ENCODE assay signal across 13 mouse cellular contexts in genomic region chr1:180356857-180357256, GRCm38 (mm10). TPM values are rescaled to one million over a fixed set of nuclear protein-coding genes. Genes with fewer than 3 reads are reported as not detected.
A peak's percentile ranks its signal among the peaks of the same experiment; 100 is the strongest.
DNase-seq lines count a peak whose midpoint lies in the region; ATAC-seq and TF ChIP-seq lines count a peak whose summit lies in the region.
"Had no signal": no experiment of that assay in that cellular context is flagged by ENCODE, and none has a peak within 500 bp of the region (broad histone marks: within the 10 kb centered on the region; RNA-seq: fewer than 3 reads in every experiment).

No protein-coding gene starts in this region.

- no peak overlapping the region for H3K4me2 ChIP-seq in heart, embryonic 13.5 days
- H3K4me2 ChIP-seq in liver, embryonic 13.5 days: no peak overlapping the region

- no peak for ATAC-seq in heart, embryonic 13.5 days (ENCODE audit: extremely low read depth, insufficient number of reproducible peaks, low FRiP score, low TSS enrichment)
- 0 out of 2 replicates have a peak, but pooled peaks have one; percentile 38 for ATAC-seq in liver, embryonic 13.5 days (ENCODE audit: low read depth)

- H3K9me3 ChIP-seq in heart, embryonic 13.5 days: no peaks in the 10 kb centered on the region
- no peaks in the 10 kb centered on the region for H3K9me3 ChIP-seq in liver, embryonic 13.5 days (replicated peaks)
- H3K9me3 ChIP-seq: forebrain, embryonic 10.5 days had no signal

- TF ChIP-seq CTCF in bone marrow, adult 2 months (IDR thresholded peaks at IDR 0.05; ENCODE audit: control insufficient read depth, insufficient read depth, low read length): no peak

- peaks cover 3% of the 10 kb centered on the region; the same call in 1 of the 2 replicates for H3K36me3 ChIP-seq in heart, embryonic 13.5 days
- no peaks in the 10 kb centered on the region for H3K36me3 ChIP-seq in liver, embryonic 13.5 days
- H3K36me3 ChIP-seq: forebrain, embryonic 10.5 days had no signal

- 66% methylated on average over 6 of the region's 6 CpGs for WGBS in heart, embryonic 13.5 days
- 50% methylated on average over 6 of the region's 6 CpGs for WGBS in bone marrow, adult 2 months
- WGBS in liver, embryonic 13.5 days (ENCODE audit: insufficient replicate concordance): 35% methylated on average over 6 of the region's 6 CpGs

- peaks cover 6% of the 10 kb centered on the region; the same call in 1 of the 2 replicates for H3K27me3 ChIP-seq in heart, embryonic 13.5 days (replicated peaks)
- no peaks in the 10 kb centered on the region for H3K27me3 ChIP-seq in liver, embryonic 13.5 days

- 0 out of 2 replicates have a peak overlapping the region, but pooled peaks have one; percentile 62 for H3K27ac ChIP-seq in heart, embryonic 13.5 days (replicated peaks)
- peak overlapping the region; percentile 42 for H3K27ac ChIP-seq in bone marrow, adult 2 months (ENCODE audit: control insufficient read depth, insufficient read depth, low read depth, low read length, poor library complexity)
- H3K27ac ChIP-seq in liver, embryonic 13.5 days: peak overlapping the region; percentile 55
- H3K27ac ChIP-seq: liver, embryonic 14.5 days had no signal

- H3K4me1 ChIP-seq in heart, embryonic 13.5 days: peaks cover 73% of the 10 kb centered on the region
- H3K4me1 ChIP-seq in bone marrow, adult 2 months (ENCODE audit: control insufficient read depth, insufficient read depth, low read length): peaks cover 20% of the 10 kb centered on the region
- H3K4me1 ChIP-seq in liver, embryonic 13.5 days (replicated peaks): peaks cover 53% of the 10 kb centered on the region

- DNase-seq in heart, adult 11 months: no peak
- DNase-seq in kidney, postnatal 36 days: peak; percentile 56 to 59
- DNase-seq in kidney, adult 9 months: no peak
- DNase-seq in liver, embryonic 13.5 days: no peak
- no peak for DNase-seq in cerebellum, adult 8-10 months
- DNase-seq: cerebellum, adult 18-20 months; lung, postnatal 14 days; midbrain, embryonic 14.5 days; right cerebral cortex, adult 18-20 months had no signal

- peak overlapping the region; percentile 1; the same call in 1 of the 2 replicates for H3K9ac ChIP-seq in heart, embryonic 13.5 days
- H3K9ac ChIP-seq in liver, embryonic 13.5 days: no peak overlapping the region
- H3K9ac ChIP-seq: liver, embryonic 14.5 days had no signal

- TF ChIP-seq POLR2A in bone marrow, adult 2 months (IDR thresholded peaks at IDR 0.05; ENCODE audit: borderline replicate concordance, control insufficient read depth, low read depth, low read length): no peak

- no peak overlapping the region for H3K4me3 ChIP-seq in heart, embryonic 13.5 days
- no peak overlapping the region for H3K4me3 ChIP-seq in bone marrow, adult 2 months (replicated peaks; ENCODE audit: control insufficient read depth, low read depth, low read length)
- no peak overlapping the region for H3K4me3 ChIP-seq in liver, embryonic 13.5 days (replicated peaks)
- H3K4me3 ChIP-seq: forebrain, embryonic 10.5 days had no signal

RNA-seq across cellular contexts. Expression of gene Itpkb, which starts 26.6 kb away (rescaled TPM):
- polyA plus RNA-seq in heart, embryonic 13.5 days (2015; fragmentation: Nextera tagmentation; extraction: Ambion mirVana): 5.0 and 5.1 TPM in 2 replicates
- polyA plus RNA-seq in bone marrow, adult 2 months (2011; ENCODE audit: insufficient read depth, insufficient read length, low replicate concordance, missing spikeins): 11.4 and 18.1 TPM in 2 replicates
- 1.3 TPM in 2 replicates for polyA plus RNA-seq in liver, embryonic 13.5 days (2015; fragmentation: Nextera tagmentation; extraction: Ambion mirVana)

Comparison
In these comparisons a context has a peak if more than half of its experiments do, and no peak if none do; other contexts are left out.
1. DNase-seq: peak in kidney, postnatal 36 days (2 of 2); none in heart, adult 11 months (single experiment), kidney, adult 9 months (single experiment), liver, embryonic 13.5 days (single experiment) and cerebellum, adult 8-10 months (single experiment).
2. Peak in every context shown above with its lines, with median percentiles within 50 percentile points of each other: H3K27ac ChIP-seq.